Comparison of ENCODE assay signal across 8 mouse cellular contexts in genomic region chr8:44937905-44938642, GRCm38 (mm10). TPM values are rescaled to one million over a fixed set of nuclear protein-coding genes. Genes with fewer than 3 reads are reported as not detected.
DNase-seq lines count a peak whose midpoint lies in the region; ATAC-seq lines count a peak whose summit lies in the region.

No protein-coding gene starts in this region.

- peak overlapping the region; percentile 89 for H3K4me3 ChIP-seq in hindbrain, embryonic 16.5 days (ENCODE audit: low read length)

- H3K4me1 ChIP-seq in hindbrain, embryonic 16.5 days (ENCODE audit: control insufficient read depth, insufficient read depth, low read depth, low read length): no peaks in the 10 kb centered on the region; the same call in 1 of the 2 replicates

- H3K9ac ChIP-seq in hindbrain, embryonic 16.5 days (ENCODE audit: low read depth, low read length): peak overlapping the region; percentile 76

- H3K27ac ChIP-seq in hindbrain, embryonic 16.5 days (ENCODE audit: low read depth, low read length): peak overlapping the region; percentile 90

- H3K9me3 ChIP-seq in hindbrain, embryonic 16.5 days (ENCODE audit: control insufficient read depth, low read length): no peaks in the 10 kb centered on the region

- DNase-seq in adipocyte (ENCODE audit: low spot score): peak; percentile 85
- DNase-seq in gastrocnemius, postnatal 10 days: peak; percentile 95
- peak; percentile 68 for DNase-seq in left cerebral cortex, adult 11 months (ENCODE audit: low spot score)
- peak; percentile 96 for DNase-seq in lung, postnatal 10 days
- DNase-seq in retina, embryonic 14.5 days (ENCODE audit: low spot score): peak; percentile 95
- peak; percentile 94 for DNase-seq in urinary bladder, postnatal 25 days (ENCODE audit: low spot score)

- under 1% methylated on average over 87 of the region's 87 CpGs for WGBS in hindbrain, embryonic 16.5 days

- peak overlapping the region; percentile 96 for H3K4me2 ChIP-seq in hindbrain, embryonic 16.5 days (ENCODE audit: low read length)

- peak; percentile 71 for ATAC-seq in common myeloid progenitor, adult 5-6 weeks (replicated peaks; ENCODE audit: low read depth, poor library complexity, severe bottlenecking)
- ATAC-seq in hindbrain, embryonic 16.5 days: peak; percentile 83

- no peaks in the 10 kb centered on the region for H3K36me3 ChIP-seq in hindbrain, embryonic 16.5 days (ENCODE audit: control insufficient read depth, insufficient read depth, low read length)

- no peaks in the 10 kb centered on the region for H3K27me3 ChIP-seq in hindbrain, embryonic 16.5 days (replicated peaks; ENCODE audit: control insufficient read depth, insufficient read depth, low read length)

RNA-seq across cellular contexts. Expression of gene Fat1, which starts 2.8 kb away (rescaled TPM):
- 0.05 TPM in 1 of 2 replicates, not detected in the other for total RNA-seq in common myeloid progenitor, adult 5-6 weeks (2017)
- total RNA-seq in gastrocnemius, postnatal 10 days (2021): 10 to 100 TPM; 17.8 to 30.4 TPM
- polyA plus RNA-seq in hindbrain, embryonic 16.5 days (2015; fragmentation: Nextera tagmentation; extraction: Ambion mirVana): 14.8 and 16.0 TPM in 2 replicates

Comparison
In these comparisons a context has a peak if more than half of its experiments do, and no peak if none do; other contexts are left out.
1. Peak in every context shown above with its lines: DNase-seq, ATAC-seq, H3K4me3 ChIP-seq and H3K27ac ChIP-seq.
2. RNA of gene Fat1, which starts 2.8 kb away (total RNA-seq): 17.8 to 30.4 TPM in gastrocnemius, postnatal 10 days; 0.05 TPM in common myeloid progenitor, adult 5-6 weeks; every median in the first group is over 10 times any median in the second.